Mouse (Mus musculus) bone marrow macrophage, adult 2 months (primary cell): ENCODE measurements around the gene Npb.

ENCODE experiments used
- CTCF ChIP-seq: IDR thresholded peaks from 2 replicates; pipeline ENCODE4 v1.5.1; 2012; ENCODE audit warnings: low read depth, mild to moderate bottlenecking, low read length, moderate library complexity
- POLR2A ChIP-seq: IDR thresholded peaks from 2 replicates; pipeline ENCODE4 v1.6.1; 2012; ENCODE audit warnings: mild to moderate bottlenecking, low read depth, low read length, borderline replicate concordance

GRCm38 (mm10) chr11:120629911-120630310 lies 21.6 kb downstream of the Npb start:
- TF ChIP-seq CTCF (no peak), POLR2A (no peak; the same call in 1 of the 2 replicates)
